Mouse (Mus musculus) liver, embryonic 12.5 days (tissue): ENCODE results near the gene Eral1. TPM values are rescaled to one million over a fixed set of nuclear protein-coding genes. Genes with fewer than 3 reads are reported as not detected.

Source experiments
- ATAC-seq: fragments of 200-750 bp; cut with Nextera tagmentation; 2 replicates; pipeline ENCODE4 v1.8.0; 2017; ENCODE audit warnings: moderate number of reproducible peaks, mild to moderate bottlenecking, moderate library complexity
- H3K27ac ChIP-seq: fragments of 300-500 bp; sonication (generic); 2 replicates; pipeline ENCODE4 v1.5.1; 2016; ENCODE audit warnings: mild to moderate bottlenecking
- H3K27me3 ChIP-seq: fragments of 300-500 bp; sonication (generic); replicated peaks from 2 replicates; pipeline ENCODE4 v1.6.1; 2016; ENCODE audit warnings: mild to moderate bottlenecking, moderate library complexity
- H3K36me3 ChIP-seq: fragments of 300-500 bp; sonication (generic); 2 replicates; pipeline ENCODE4 v1.6.1; 2016; ENCODE audit warnings: mild to moderate bottlenecking, moderate library complexity
- H3K4me1 ChIP-seq: fragments of 300-500 bp; sonication (generic); 2 replicates; pipeline ENCODE4 v1.6.1; 2016
- H3K4me2 ChIP-seq: fragments of 300-500 bp; sonication (generic); 2 replicates; pipeline ENCODE4 v1.6.1; 2016; ENCODE audit warnings: mild to moderate bottlenecking, moderate library complexity
- H3K4me3 ChIP-seq: fragments of 300-500 bp; sonication (generic); 2 replicates; pipeline ENCODE4 v1.5.1; 2016; ENCODE audit warnings: mild to moderate bottlenecking, moderate library complexity
- H3K9ac ChIP-seq: fragments of 300-500 bp; sonication (generic); 2 replicates; pipeline ENCODE4 v1.6.1; 2016; ENCODE audit warnings: mild to moderate bottlenecking, moderate library complexity
- H3K9me3 ChIP-seq: fragments of 300-500 bp; sonication (generic); replicated peaks from 2 replicates; pipeline ENCODE4 v1.6.1; 2016; ENCODE audit warnings: mild to moderate bottlenecking, moderate library complexity
- WGBS: fragments of 180-500 bp; shearing (Covaris S2); methylation state at CpG from one replicate; pipeline ENCODE4 v1.1.7; 2016; ENCODE audit not compliant: insufficient replicate concordance; 5-methylcytosine and 5-hydroxymethylcytosine counted together
- polyA plus RNA-seq: library from polyadenylated mRNA; unstranded; fragments of >200 nt; fragmentation: Nextera tagmentation; extraction: Ambion mirVana; gene quantifications from 2 replicates; pipeline ENCODE4 v1.2.1, GENCODE M21; 2016

Gene Eral1
- polyA plus RNA-seq = 23.2 and 25.5 TPM in 2 replicates

- Histone ChIP-seq H3K4me1 (peaks cover 51% of the 10 kb centered on the region), H3K36me3 (peaks cover 31% of the 10 kb centered on the region), H3K27me3 (no peaks in the 10 kb centered on the region), H3K4me3 (peak within 1 kb of the TSS; percentile 71), H3K9ac (peak within 1 kb of the TSS; percentile 77), H3K9me3 (no peaks in the 10 kb centered on the region), H3K4me2 (peak within 1 kb of the TSS; percentile 79), H3K27ac (peak within 1 kb of the TSS; percentile 83)
- WGBS = under 1% methylated on average over 42 of the region's 42 CpGs
- peak; percentile 90 for ATAC-seq
These were observed at the start of gene Eral1 for GRCm38 (mm10) chr11:78079961-78080921. Gene Eral1, minus strand, starts transcription at chr11:78080383.

GRCm38 (mm10) chr11:78129458-78129857 is 49.3 kb upstream of the Eral1 start:
- no peak for ATAC-seq
- H3K4me3 ChIP-seq = no peak overlapping the region
- WGBS = 76% methylated on average over 8 of the region's 8 CpGs

GRCm38 (mm10) chr11:78126739-78127138 is 46.6 kb upstream of the Eral1 start:
- 40% methylated on average over 4 of the region's 4 CpGs for WGBS
- no peaks in the 10 kb centered on the region for H3K36me3 ChIP-seq
- no peak overlapping the region for H3K9ac ChIP-seq
- no peak overlapping the region for H3K4me3 ChIP-seq
- H3K4me2 ChIP-seq = no peak overlapping the region
- peak overlapping the region; percentile 45 for H3K27ac ChIP-seq
- peaks cover 45% of the 10 kb centered on the region for H3K4me1 ChIP-seq
- no peak for ATAC-seq
- no peaks in the 10 kb centered on the region for H3K27me3 ChIP-seq
- no peaks in the 10 kb centered on the region for H3K9me3 ChIP-seq

More at GRCm38 (mm10) chr11:78129458-78129857, 49.3 kb upstream of the Eral1 start:
- H3K9ac ChIP-seq = no peak overlapping the region
- no peaks in the 10 kb centered on the region for H3K36me3 ChIP-seq
- H3K9me3 ChIP-seq = no peaks in the 10 kb centered on the region
- H3K27me3 ChIP-seq = no peaks in the 10 kb centered on the region
- H3K27ac ChIP-seq = no peak overlapping the region
- H3K4me1 ChIP-seq = peaks cover 56% of the 10 kb centered on the region
- no peak overlapping the region for H3K4me2 ChIP-seq

- WGBS = 38% methylated on average over 6 of the region's 6 CpGs
- Histone ChIP-seq H3K4me2 (peak overlapping the region; percentile 50), H3K9ac (peak overlapping the region; percentile 44), H3K4me1 (peaks cover 51% of the 10 kb centered on the region), H3K9me3 (no peaks in the 10 kb centered on the region), H3K27ac (peak overlapping the region; percentile 79), H3K36me3 (no peaks in the 10 kb centered on the region), H3K4me3 (peak overlapping the region; percentile 16), H3K27me3 (no peaks in the 10 kb centered on the region)
- no peak for ATAC-seq
These were observed 45.5 kb upstream of the Eral1 start for GRCm38 (mm10) chr11:78125691-78126090.

- H3K27me3 ChIP-seq = no peaks in the 10 kb centered on the region
- ATAC-seq = no peak
- no peaks in the 10 kb centered on the region for H3K36me3 ChIP-seq
- no peaks in the 10 kb centered on the region for H3K9me3 ChIP-seq
- no peak overlapping the region for H3K4me2 ChIP-seq
- H3K4me1 ChIP-seq = peaks cover 70% of the 10 kb centered on the region
- H3K27ac ChIP-seq = peak overlapping the region; percentile 61
- H3K4me3 ChIP-seq = no peak overlapping the region
- no peak overlapping the region for H3K9ac ChIP-seq
These were observed 43.6 kb upstream of the Eral1 start for GRCm38 (mm10) chr11:78123782-78124181.

GRCm38 (mm10) chr11:78122815-78123214 is 42.6 kb upstream of the Eral1 start:
- peaks cover 80% of the 10 kb centered on the region for H3K4me1 ChIP-seq
- ATAC-seq = no peak
- no peaks in the 10 kb centered on the region for H3K27me3 ChIP-seq
- no peaks in the 10 kb centered on the region for H3K9me3 ChIP-seq
- no peaks in the 10 kb centered on the region for H3K36me3 ChIP-seq
- WGBS = 46% methylated on average over 4 of the region's 4 CpGs
- no peak overlapping the region for H3K4me3 ChIP-seq
- H3K9ac ChIP-seq = no peak overlapping the region
- peak overlapping the region; percentile 61; the same call in 1 of the 2 replicates for H3K27ac ChIP-seq
- no peak overlapping the region for H3K4me2 ChIP-seq

- Histone ChIP-seq H3K36me3 (no peaks in the 10 kb centered on the region), H3K9me3 (no peaks in the 10 kb centered on the region), H3K4me3 (no peak overlapping the region), H3K4me2 (no peak overlapping the region), H3K4me1 (peaks cover 84% of the 10 kb centered on the region), H3K27me3 (no peaks in the 10 kb centered on the region), H3K27ac (no peak overlapping the region), H3K9ac (no peak overlapping the region)
- WGBS = 76% methylated on average over 5 of the region's 5 CpGs
- no peak for ATAC-seq
These were observed 41.0 kb upstream of the Eral1 start for GRCm38 (mm10) chr11:78121176-78121575.

GRCm38 (mm10) chr11:78119898-78120297 is 39.7 kb upstream of the Eral1 start:
- Histone ChIP-seq H3K4me2 (peak overlapping the region; percentile 43), H3K36me3 (no peaks in the 10 kb centered on the region), H3K27ac (peak overlapping the region; percentile 64), H3K27me3 (no peaks in the 10 kb centered on the region), H3K4me3 (no peak overlapping the region), H3K4me1 (peaks cover 83% of the 10 kb centered on the region), H3K9me3 (no peaks in the 10 kb centered on the region), H3K9ac (peak overlapping the region; percentile 52)
- ATAC-seq = no peak
- 14% methylated on average over 8 of the region's 8 CpGs for WGBS

GRCm38 (mm10) chr11:78118467-78118866 is 38.3 kb upstream of the Eral1 start:
- H3K9me3 ChIP-seq = no peaks in the 10 kb centered on the region
- 0 out of 2 replicates have a peak overlapping the region, but pooled peaks have one; percentile 4 for H3K27ac ChIP-seq
- H3K36me3 ChIP-seq = no peaks in the 10 kb centered on the region
- no peak overlapping the region for H3K4me2 ChIP-seq
- peaks cover 82% of the 10 kb centered on the region for H3K4me1 ChIP-seq
- no peak for ATAC-seq
- H3K27me3 ChIP-seq = no peaks in the 10 kb centered on the region
- H3K4me3 ChIP-seq = no peak overlapping the region
- H3K9ac ChIP-seq = no peak overlapping the region

- H3K27ac ChIP-seq = peak overlapping the region; percentile 75
- peak overlapping the region; percentile 89 for H3K4me2 ChIP-seq
- H3K36me3 ChIP-seq = no peaks in the 10 kb centered on the region
- no peaks in the 10 kb centered on the region for H3K9me3 ChIP-seq
- ATAC-seq = no peak
- H3K4me1 ChIP-seq = peaks cover 70% of the 10 kb centered on the region
- no peaks in the 10 kb centered on the region for H3K27me3 ChIP-seq
- peak overlapping the region; percentile 73 for H3K9ac ChIP-seq
- H3K4me3 ChIP-seq = peak overlapping the region; percentile 72
- 6% methylated on average over 5 of the region's 5 CpGs for WGBS
These were observed 35.9 kb upstream of the Eral1 start for GRCm38 (mm10) chr11:78116146-78116410.

- peak overlapping the region; percentile 72 for H3K4me3 ChIP-seq
- WGBS = under 1% methylated on average over 36 of the region's 37 CpGs
- no peaks in the 10 kb centered on the region for H3K9me3 ChIP-seq
- no peaks in the 10 kb centered on the region for H3K36me3 ChIP-seq
- no peaks in the 10 kb centered on the region for H3K27me3 ChIP-seq
- H3K4me2 ChIP-seq = peak overlapping the region; percentile 89
- peak overlapping the region; percentile 73 for H3K9ac ChIP-seq
- H3K4me1 ChIP-seq = peaks cover 65% of the 10 kb centered on the region
- ATAC-seq = peak; percentile 99
- peak overlapping the region; percentile 75 for H3K27ac ChIP-seq
These were observed 35.4 kb upstream of the Eral1 start for GRCm38 (mm10) chr11:78115367-78116145.
